Mouse (Mus musculus) kidney, embryonic 15.5 days (tissue): ENCODE results near the gene Eef1akmt2. TPM values are rescaled to one million over a fixed set of nuclear protein-coding genes. Genes with fewer than 3 reads are reported as not detected.
A peak's percentile ranks its signal among the peaks of the same experiment; 100 is the strongest.

Source experiments
- ATAC-seq: fragments of 200-750 bp; cut with Nextera tagmentation; replicated peaks from 2 replicates; pipeline ENCODE4 v1.8.0; 2017; ENCODE audit warnings: moderate TSS enrichment; ENCODE audit not compliant: low FRiP score
- H3K27ac ChIP-seq: fragments of 300-500 bp; sonication (generic); 2 replicates; pipeline ENCODE4 v1.5.1; 2015; ENCODE audit warnings: mild to moderate bottlenecking, inconsistent platforms
- H3K27me3 ChIP-seq: fragments of 300-500 bp; sonication (generic); 2 replicates; pipeline ENCODE4 v1.6.1; 2015; ENCODE audit warnings: inconsistent platforms
- H3K36me3 ChIP-seq: fragments of 300-500 bp; sonication (generic); 2 replicates; pipeline ENCODE4 v1.6.1; 2015; ENCODE audit warnings: inconsistent platforms
- H3K4me1 ChIP-seq: fragments of 300-500 bp; sonication (generic); 2 replicates; pipeline ENCODE4 v1.6.1; 2015; ENCODE audit warnings: inconsistent platforms
- H3K4me2 ChIP-seq: fragments of 300-500 bp; sonication (generic); 2 replicates; pipeline ENCODE4 v1.6.1; 2015; ENCODE audit warnings: moderate library complexity, mild to moderate bottlenecking, inconsistent platforms
- H3K4me3 ChIP-seq: fragments of 300-500 bp; sonication (generic); replicated peaks from 2 replicates; pipeline ENCODE4 v1.5.1; 2015; ENCODE audit warnings: mild to moderate bottlenecking, inconsistent platforms
- H3K9ac ChIP-seq: fragments of 300-500 bp; sonication (generic); 2 replicates; pipeline ENCODE4 v1.6.1; 2015; ENCODE audit warnings: mild to moderate bottlenecking, inconsistent platforms
- H3K9me3 ChIP-seq: fragments of 300-500 bp; sonication (generic); replicated peaks from 2 replicates; pipeline ENCODE4 v1.6.1; 2016; ENCODE audit warnings: inconsistent platforms
- WGBS: fragments of 180-500 bp; shearing (Covaris S2); methylation state at CpG from one replicate; pipeline ENCODE4 v1.1.7; 2015; ENCODE audit warnings: mixed read lengths; 5-methylcytosine and 5-hydroxymethylcytosine counted together
- polyA plus RNA-seq: library from polyadenylated mRNA; unstranded; fragments of >200 nt; fragmentation: Nextera tagmentation; extraction: Ambion mirVana; gene quantifications from 2 replicates; pipeline ENCODE4 v1.2.1, GENCODE M21; 2015

Eef1akmt2 gene
- polyA plus RNA-seq, 1 experiment from 2014 or later = 67.9 TPM

DNA sequence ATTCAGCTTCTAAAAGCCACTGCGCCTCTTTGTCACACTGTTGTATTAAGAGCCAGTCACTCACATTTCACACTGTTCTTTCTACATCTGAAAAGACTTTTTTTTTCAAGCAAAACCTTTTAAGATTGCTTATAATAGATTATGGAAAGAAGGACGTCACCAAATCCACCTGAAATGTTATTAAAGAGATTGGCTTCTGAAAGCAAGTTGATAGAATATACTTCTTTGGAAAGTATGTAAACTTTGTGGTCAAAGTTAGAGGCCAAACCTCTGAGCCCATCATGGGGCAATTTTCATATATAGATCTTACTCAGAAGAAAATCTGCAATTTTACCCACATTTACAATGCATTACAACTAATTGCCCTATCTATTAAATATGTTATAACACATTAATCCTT is 35.9 kb downstream of the Eef1akmt2 start:
- Histone ChIP-seq H3K36me3 (0 out of 2 replicates have a peak, but pooled peaks cover 2% of the 10 kb centered on the region), H3K9me3 (no peaks in the 10 kb centered on the region), H3K27ac (no peak overlapping the region), H3K27me3 (no peaks in the 10 kb centered on the region), H3K9ac (no peak overlapping the region), H3K4me2 (no peak overlapping the region), H3K4me3 (no peak overlapping the region), H3K4me1 (peaks cover 20% of the 10 kb centered on the region)
- no peak for ATAC-seq
- WGBS = 88% methylated on average over 2 of the region's 2 CpGs

DNA sequence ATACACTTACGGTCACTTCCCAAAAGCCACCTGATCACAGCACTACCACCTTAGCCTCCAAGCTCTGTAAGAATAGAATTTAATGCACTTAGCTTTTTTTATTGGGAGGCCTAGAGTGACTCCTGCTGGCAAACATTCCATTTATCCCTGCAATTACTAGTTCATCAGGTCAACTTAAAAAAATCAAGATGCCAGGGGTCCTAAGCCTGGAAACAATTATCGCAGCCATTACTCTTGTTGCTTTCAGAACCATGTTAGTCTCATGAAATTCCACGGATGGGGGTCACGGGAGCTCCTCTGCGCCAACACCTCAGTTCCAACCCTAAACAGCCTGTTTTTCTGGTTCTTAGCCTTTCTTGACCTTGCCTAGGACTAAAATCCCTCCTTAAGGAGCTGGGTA is 37.4 kb downstream of the Eef1akmt2 start:
- Histone ChIP-seq H3K27ac (no peak overlapping the region), H3K4me3 (no peak overlapping the region), H3K9ac (no peak overlapping the region), H3K36me3 (no peaks in the 10 kb centered on the region), H3K4me1 (peaks cover 35% of the 10 kb centered on the region), H3K27me3 (no peaks in the 10 kb centered on the region), H3K9me3 (no peaks in the 10 kb centered on the region), H3K4me2 (no peak overlapping the region)
- 72% methylated on average over 5 of the region's 5 CpGs for WGBS
- no peak for ATAC-seq

GRCm38 (mm10) chr7:132814089-132814450 is 38.4 kb downstream of the Eef1akmt2 start:
- H3K4me2 ChIP-seq = peak overlapping the region; percentile 82
- 2% methylated on average over 7 of the region's 7 CpGs for WGBS
- ATAC-seq = no peak
- peak overlapping the region; percentile 91 for H3K27ac ChIP-seq
- H3K9me3 ChIP-seq = no peaks in the 10 kb centered on the region
- no peaks in the 10 kb centered on the region for H3K36me3 ChIP-seq
- H3K4me3 ChIP-seq = peak overlapping the region; percentile 64
- peak overlapping the region; percentile 60 for H3K9ac ChIP-seq
- no peaks in the 10 kb centered on the region for H3K27me3 ChIP-seq
- H3K4me1 ChIP-seq = peaks cover 45% of the 10 kb centered on the region

- no peaks in the 10 kb centered on the region for H3K36me3 ChIP-seq
- ATAC-seq = peak; percentile 70
- no peaks in the 10 kb centered on the region for H3K27me3 ChIP-seq
- WGBS = under 1% methylated on average over 81 of the region's 85 CpGs
- peak within 1 kb of the TSS; percentile 64 for H3K4me3 ChIP-seq
- H3K9ac ChIP-seq = peak within 1 kb of the TSS; percentile 60
- H3K27ac ChIP-seq = peak within 1 kb of the TSS; percentile 91
- peak within 1 kb of the TSS; percentile 82 for H3K4me2 ChIP-seq
- peaks cover 50% of the 10 kb centered on the region for H3K4me1 ChIP-seq
- H3K9me3 ChIP-seq = no peaks in the 10 kb centered on the region
Observed at GRCm38 (mm10) chr7:132813416-132814088, 38.9 kb downstream of the Eef1akmt2 start, which contains the start of gene Fam53b. Gene Fam53b (minus strand): TSS chr7:132813886.

DNA sequence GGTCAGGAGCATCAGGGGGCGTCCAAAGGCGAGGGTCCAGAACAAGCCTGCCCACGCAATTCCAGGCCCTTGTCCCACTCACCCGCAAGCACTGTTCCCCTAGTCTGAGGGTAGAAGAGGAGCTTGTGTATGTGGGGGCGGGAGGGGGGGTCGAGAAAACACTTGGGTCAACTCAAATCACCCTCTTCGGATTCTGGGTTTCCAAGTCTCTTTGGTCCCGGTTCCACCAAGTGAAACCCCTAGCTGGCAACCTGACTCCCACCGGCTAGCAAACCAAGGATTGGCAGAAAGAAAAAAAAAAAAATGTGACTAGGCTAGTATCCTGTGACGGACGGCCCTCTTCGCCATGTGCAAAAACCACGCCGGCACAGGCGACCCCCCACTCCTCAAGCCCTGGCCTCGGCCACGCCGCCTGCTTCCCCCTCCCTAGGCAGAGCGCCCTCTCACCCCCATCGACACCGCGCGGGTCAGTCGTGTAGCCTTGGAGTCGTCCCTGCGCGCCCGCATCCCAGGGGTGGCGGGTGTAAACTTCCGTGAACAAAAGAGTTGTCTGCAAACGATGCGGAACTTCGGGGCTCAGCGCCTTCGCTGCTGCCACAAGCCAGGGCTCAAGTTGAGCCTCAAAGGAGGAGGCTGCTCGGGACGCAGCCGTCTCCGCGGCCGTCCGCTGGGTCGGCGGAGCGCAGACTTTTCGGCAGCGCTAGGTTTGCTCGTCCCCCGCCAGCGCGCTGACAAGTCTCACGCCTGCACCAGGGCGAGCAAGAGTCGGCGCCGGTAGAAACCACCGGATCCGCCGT is 39.7 kb downstream of the Eef1akmt2 start:
- Histone ChIP-seq H3K9ac (peak overlapping the region; percentile 60), H3K4me2 (peak overlapping the region; percentile 82), H3K36me3 (no peaks in the 10 kb centered on the region), H3K27me3 (no peaks in the 10 kb centered on the region), H3K9me3 (no peaks in the 10 kb centered on the region), H3K4me1 (peaks cover 57% of the 10 kb centered on the region), H3K4me3 (peak overlapping the region; percentile 64), H3K27ac (peak overlapping the region; percentile 91)
- under 1% methylated on average over 59 of the region's 59 CpGs for WGBS
- peak; percentile 31 for ATAC-seq

GRCm38 (mm10) chr7:132811716-132812618 is 40.5 kb downstream of the Eef1akmt2 start:
- H3K9ac ChIP-seq = peak overlapping the region; percentile 60
- no peaks in the 10 kb centered on the region for H3K36me3 ChIP-seq
- peak overlapping the region; percentile 64 for H3K4me3 ChIP-seq
- H3K4me2 ChIP-seq = peak overlapping the region; percentile 82
- peak overlapping the region; percentile 91 for H3K27ac ChIP-seq
- no peaks in the 10 kb centered on the region for H3K9me3 ChIP-seq
- H3K4me1 ChIP-seq = peaks cover 66% of the 10 kb centered on the region
- H3K27me3 ChIP-seq = no peaks in the 10 kb centered on the region
- WGBS = 14% methylated on average over 23 of the region's 23 CpGs
- ATAC-seq = no peak

- H3K9ac ChIP-seq = no peak overlapping the region
- 73% methylated on average over 1 of the region's 1 CpGs for WGBS
Observed at GRCm38 (mm10) chr7:132810879-132811278, 41.6 kb downstream of the Eef1akmt2 start.

DNA sequence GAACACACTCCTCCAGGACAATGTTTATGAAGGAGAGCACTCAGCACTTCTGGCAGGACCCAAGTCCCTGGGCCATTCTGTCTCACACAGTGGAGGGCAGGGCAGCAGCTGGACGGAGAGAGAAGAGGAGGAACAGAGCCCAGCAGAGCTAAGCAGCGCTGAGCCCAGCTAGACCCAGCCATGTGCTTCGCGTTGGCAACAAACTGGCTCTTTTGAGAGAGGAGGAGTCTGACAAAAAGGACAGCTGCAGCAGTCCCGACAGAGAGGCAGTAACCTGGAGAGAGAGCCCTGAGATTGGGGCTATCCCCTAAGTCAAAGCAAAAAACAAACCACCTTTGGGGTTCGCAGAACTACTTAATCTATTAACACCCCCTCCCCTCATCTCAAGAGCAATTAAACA is 42.1 kb downstream of the Eef1akmt2 start:
- Histone ChIP-seq H3K36me3 (no peaks in the 10 kb centered on the region), H3K27ac (peak overlapping the region; percentile 95), H3K9ac (no peak overlapping the region), H3K9me3 (no peaks in the 10 kb centered on the region), H3K27me3 (no peaks in the 10 kb centered on the region), H3K4me3 (no peak overlapping the region), H3K4me2 (peak overlapping the region; percentile 20), H3K4me1 (peaks cover 80% of the 10 kb centered on the region)
- no peak for ATAC-seq
- 27% methylated on average over 6 of the region's 6 CpGs for WGBS

More at GRCm38 (mm10) chr7:132810879-132811278, 41.6 kb downstream of the Eef1akmt2 start:
- no peak overlapping the region for H3K4me3 ChIP-seq
- no peak for ATAC-seq
- H3K27me3 ChIP-seq = no peaks in the 10 kb centered on the region
- H3K27ac ChIP-seq = no peak overlapping the region
- H3K36me3 ChIP-seq = no peaks in the 10 kb centered on the region
- H3K9me3 ChIP-seq = no peaks in the 10 kb centered on the region
- H3K4me1 ChIP-seq = peaks cover 75% of the 10 kb centered on the region
- H3K4me2 ChIP-seq = peak overlapping the region; percentile 82

DNA sequence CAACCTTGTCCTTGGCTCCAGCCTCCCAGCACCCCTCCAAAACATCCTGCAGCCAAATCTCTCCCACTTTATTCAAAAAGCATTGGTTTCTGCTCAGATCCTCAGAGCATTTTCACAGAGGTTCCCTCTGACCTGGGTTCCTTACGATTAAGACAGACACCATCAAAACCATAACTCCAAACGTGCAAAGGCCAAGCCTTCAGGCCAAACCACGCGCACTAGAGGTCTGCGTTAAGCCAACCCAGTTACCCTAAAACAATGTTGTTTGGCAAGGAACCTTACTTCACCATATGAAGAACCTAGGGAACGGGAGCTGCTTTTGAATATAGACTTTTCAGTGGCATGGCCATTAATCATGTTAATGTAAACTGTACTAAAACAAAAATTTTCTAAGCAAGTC is 42.8 kb downstream of the Eef1akmt2 start:
- no peak overlapping the region for H3K9ac ChIP-seq
- H3K27ac ChIP-seq = peak overlapping the region; percentile 95
- H3K27me3 ChIP-seq = no peaks in the 10 kb centered on the region
- H3K4me3 ChIP-seq = no peak overlapping the region
- peak overlapping the region; percentile 48; the same call in 1 of the 2 replicates for H3K4me2 ChIP-seq
- ATAC-seq = no peak
- H3K4me1 ChIP-seq = peaks cover 80% of the 10 kb centered on the region
- WGBS = 37% methylated on average over 6 of the region's 6 CpGs
- no peaks in the 10 kb centered on the region for H3K36me3 ChIP-seq
- no peaks in the 10 kb centered on the region for H3K9me3 ChIP-seq

GRCm38 (mm10) chr7:132808841-132809682 is 43.4 kb downstream of the Eef1akmt2 start:
- 5% methylated on average over 20 of the region's 20 CpGs for WGBS
- H3K27ac ChIP-seq = peak overlapping the region; percentile 95
- peak; percentile 19; the same call in 1 of the 2 replicates for ATAC-seq
- H3K4me2 ChIP-seq = peak overlapping the region; percentile 48
- no peaks in the 10 kb centered on the region for H3K27me3 ChIP-seq
- peaks cover 80% of the 10 kb centered on the region for H3K4me1 ChIP-seq
- peak overlapping the region; percentile 12; the same call in 1 of the 2 replicates for H3K4me3 ChIP-seq
- H3K9me3 ChIP-seq = no peaks in the 10 kb centered on the region
- H3K9ac ChIP-seq = no peak overlapping the region; the same call in 1 of the 2 replicates
- H3K36me3 ChIP-seq = no peaks in the 10 kb centered on the region
